Mouse (Mus musculus) T-helper 17 cell (primary cell): ENCODE measurements at regions not wholly inside any gene's neighbourhood (a gene's known extent, or its start where the extent isn't known, plus 50 kb on each side); places are given as distances from the start of the nearest gene placed in this dataset.

Experiments
- in situ Hi-C, 2 experiments: fragments of 300-600 bp; cut with MboI, MseI; formaldehyde crosslinking; loops; 1 replicate in 1 of 2; 2 replicates in 1 of 2; pipeline ENCODE4 v1.15.1; 2025; ENCODE audit warnings: high pct_unique_total_duplicates in 2 of 2

GRCm38 (mm10) chr3:70097813-70098212 is 90.4 kb downstream of the Otol1 start:
- in situ Hi-C loops, result no loop called here

- in situ Hi-C loops, result no loop called here
Observed at GRCm38 (mm10) chr3:70102091-70102490, 94.7 kb downstream of the Otol1 start.

- in situ Hi-C loops, result no loop called here
Observed at GRCm38 (mm10) chr3:70102593-70103213, 95.3 kb downstream of the Otol1 start.

GRCm38 (mm10) chr3:70103983-70104827 is 96.8 kb downstream of the Otol1 start:
- in situ Hi-C loops, result no loop called here

GRCm38 (mm10) chr3:70104828-70105399 is 97.5 kb downstream of the Otol1 start:
- in situ Hi-C loops, result no loop called here

- in situ Hi-C loops, result no loop called here
Observed at GRCm38 (mm10) chr3:70105561-70105960, 98.1 kb downstream of the Otol1 start.

DNA sequence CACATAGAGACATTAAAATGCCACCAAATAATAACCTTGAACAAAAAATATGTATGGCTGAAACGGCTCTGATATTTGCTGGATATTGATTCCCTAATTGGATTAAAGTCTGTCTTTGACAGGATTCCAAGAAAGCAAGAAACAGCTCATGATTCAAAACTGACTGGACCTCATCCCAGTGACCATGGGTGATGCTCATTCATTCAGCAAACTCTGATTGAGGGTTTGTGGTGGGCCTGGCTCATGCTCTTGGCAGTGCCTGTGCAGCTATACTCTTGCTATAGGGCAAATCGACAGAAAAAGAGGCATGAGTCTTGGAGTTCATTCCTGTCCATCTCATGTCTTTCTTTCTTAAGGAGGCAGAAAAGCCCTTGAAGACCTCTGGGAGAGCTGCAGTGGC is 98.7 kb downstream of the Otol1 start:
- in situ Hi-C loops, result no loop called here

- in situ Hi-C loops, result no loop called here
Observed at GRCm38 (mm10) chr3:70126212-70126611, 118.8 kb downstream of the Otol1 start.

GRCm38 (mm10) chr3:70130241-70131029 is 123.0 kb downstream of the Otol1 start:
- in situ Hi-C loops, result no loop called here

DNA sequence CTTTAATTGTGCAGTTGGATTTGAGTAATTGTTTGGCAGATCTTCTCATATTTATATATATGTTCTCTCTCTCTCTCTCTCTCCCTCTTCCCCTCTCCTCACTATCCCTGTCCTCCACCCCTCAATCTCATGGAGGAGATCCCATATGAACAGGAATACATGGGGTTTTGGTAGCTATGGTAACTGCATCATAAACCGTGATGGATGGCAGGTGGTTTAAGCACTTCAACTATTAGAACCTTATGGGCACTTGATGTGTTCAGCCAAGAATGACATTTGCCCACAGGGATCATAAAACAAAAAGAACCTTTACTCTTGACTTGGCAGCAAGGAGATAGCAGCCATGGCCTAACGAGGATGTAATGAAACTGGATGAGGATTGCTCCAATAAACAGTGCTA is 127.5 kb downstream of the Otol1 start:
- in situ Hi-C loops, result no loop called here

GRCm38 (mm10) chr3:70138488-70138887 is 131.1 kb downstream of the Otol1 start:
- in situ Hi-C loops, result no loop called here

DNA sequence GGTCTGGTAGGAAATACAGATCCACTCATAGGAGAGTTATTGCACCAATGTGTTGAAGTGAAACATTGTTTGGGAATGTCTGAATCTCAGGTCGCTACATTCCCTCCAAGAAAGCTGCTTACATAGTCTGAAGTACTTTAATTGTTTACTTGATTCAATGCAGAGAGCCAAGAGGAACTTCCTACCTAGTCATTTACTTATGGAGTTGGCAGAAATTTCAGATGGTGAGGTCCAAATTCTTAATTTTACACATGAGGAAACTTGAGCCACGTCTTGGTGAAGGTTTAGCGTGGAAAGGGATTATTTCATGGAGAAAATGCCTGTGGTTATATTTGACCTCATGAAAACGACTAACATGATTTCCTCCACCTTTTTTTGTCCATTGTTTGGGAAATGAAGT is 131.5 kb downstream of the Otol1 start:
- in situ Hi-C loops, result no loop called here

GRCm38 (mm10) chr3:70145728-70146127 is 138.3 kb downstream of the Otol1 start:
- in situ Hi-C loops, result no loop called here

DNA sequence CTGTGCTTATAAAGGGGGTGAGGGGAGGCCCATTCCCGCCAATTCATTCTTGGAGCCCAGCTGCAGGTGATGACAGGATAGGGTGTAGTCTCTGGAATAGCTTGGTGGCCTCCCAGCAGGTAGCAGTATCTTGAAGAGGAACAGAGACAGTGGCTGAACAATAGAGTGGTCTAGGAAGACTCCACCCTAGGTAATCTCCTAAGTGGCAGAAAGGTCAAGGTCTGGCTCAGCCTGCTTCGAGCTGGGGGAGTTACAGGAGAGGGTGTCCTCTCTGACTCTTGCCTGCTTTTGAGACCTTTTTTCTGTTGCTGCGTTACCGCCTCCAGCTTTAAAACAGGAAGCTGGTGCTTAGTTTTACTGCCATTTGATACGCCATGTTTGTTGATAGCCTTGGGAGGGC is 143.7 kb downstream of the Otol1 start:
- in situ Hi-C loops, result no loop called here

GRCm38 (mm10) chr3:70160043-70160442 is 152.6 kb downstream of the Otol1 start:
- in situ Hi-C loops, result no loop called here

DNA sequence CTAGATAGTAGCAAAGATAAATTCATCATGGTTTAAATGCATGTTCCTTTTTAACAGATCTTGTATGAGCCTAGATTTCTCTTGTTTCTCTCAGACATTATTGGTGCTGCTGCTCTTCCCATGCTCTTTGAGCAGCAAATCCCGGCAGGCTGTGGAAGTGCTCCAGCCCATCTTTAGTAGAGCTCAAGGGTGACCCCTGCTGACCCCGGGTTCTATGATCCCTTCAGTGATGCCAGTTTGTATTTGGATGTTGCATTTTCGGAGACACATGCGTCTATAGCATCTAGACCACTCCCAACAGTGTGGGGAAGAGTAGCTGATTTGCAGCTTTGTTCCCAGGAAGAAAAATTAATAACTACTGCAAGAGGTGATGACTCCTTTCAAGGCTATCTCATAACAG is 164.3 kb downstream of the Otol1 start:
- in situ Hi-C loops, result no loop called here

DNA sequence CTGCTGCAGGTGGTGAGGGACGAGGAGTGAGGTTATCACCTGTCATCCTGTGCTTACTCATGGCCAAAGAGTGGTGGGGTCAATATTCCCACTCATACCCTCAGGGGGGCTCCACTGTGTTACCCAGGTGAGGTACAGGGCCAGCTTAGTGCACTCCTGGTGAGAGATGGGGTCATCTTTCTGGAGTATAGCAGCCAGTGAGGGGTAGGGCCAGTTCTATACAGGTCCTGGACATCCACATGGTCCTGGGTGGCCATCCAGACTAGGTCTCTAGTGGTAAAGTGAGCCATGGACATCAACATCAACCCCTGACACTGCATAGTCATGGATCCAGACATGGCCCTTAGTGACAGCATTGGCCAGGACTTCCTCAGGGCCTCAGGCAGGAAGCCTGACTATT is 169.0 kb downstream of the Otol1 start:
- in situ Hi-C loops, result no loop called here

GRCm38 (mm10) chr3:70181611-70182010 is 174.2 kb downstream of the Otol1 start:
- in situ Hi-C loops, result no loop called here

DNA sequence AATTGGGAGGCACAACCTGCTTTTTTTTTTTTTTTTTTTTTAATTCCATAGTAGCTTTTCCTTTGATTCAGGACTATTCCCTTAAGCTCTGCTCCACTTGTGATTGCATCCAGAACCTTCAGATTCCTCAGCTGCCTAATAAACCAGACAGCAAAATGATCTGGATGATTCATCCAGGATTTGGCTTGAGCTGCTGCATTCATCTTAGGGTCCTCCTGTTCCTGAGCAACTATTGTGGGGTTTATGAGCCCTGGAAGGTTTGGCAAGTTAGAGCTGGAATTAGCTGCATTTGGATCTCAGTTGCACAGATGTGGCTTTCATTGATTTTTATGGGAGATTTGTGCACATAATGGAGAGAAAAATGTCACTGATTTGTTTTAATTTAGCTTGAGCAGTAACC is 183.3 kb downstream of the Otol1 start:
- in situ Hi-C loops, result no loop called here

GRCm38 (mm10) chr3:70196671-70197070 is 189.3 kb downstream of the Otol1 start:
- in situ Hi-C loops, result no loop called here

GRCm38 (mm10) chr3:70198890-70199289 is 191.5 kb downstream of the Otol1 start:
- in situ Hi-C loops, result no loop called here

GRCm38 (mm10) chr3:70201334-70201943 is 194.0 kb downstream of the Otol1 start:
- in situ Hi-C loops, result no loop called here
